Mouse (Mus musculus) MEL (cell line): ENCODE results near the gene Gpr21. TPM values are rescaled to one million over a fixed set of nuclear protein-coding genes. Genes with fewer than 3 reads are reported as not detected.

Experiments
- DNase-seq: peaks from one replicate; pipeline ENCODE4 v3.0.0; 2011; ENCODE audit warnings: low read depth, low spot score
- H3K27ac ChIP-seq: 2 replicates; pipeline ENCODE4 v1.5.1; 2012; ENCODE audit warnings: low read depth, mild to moderate bottlenecking, control low read depth, low read length, moderate library complexity; ENCODE audit not compliant: control insufficient read depth
- H3K27me3 ChIP-seq, 2 experiments: fragments of 150-350 bp in 1 of 2; sonication (generic) in 1 of 2; 2 replicates each; pipeline ENCODE4 v1.6.1; 2012; ENCODE audit warnings: low read length in 2 of 2, mild to moderate bottlenecking in 2 of 2, improper control_type of control experiment in 1 of 2, moderate library complexity in 1 of 2; ENCODE audit not compliant: insufficient read depth in 2 of 2, control insufficient read depth in 1 of 2
- H3K36me3 ChIP-seq, 2 experiments: 2 replicates each; pipeline ENCODE4 v1.6.1; 2012 to 2014; ENCODE audit warnings: low read length in 2 of 2, improper control_type of control experiment in 1 of 2, inconsistent platforms in 1 of 2, mild to moderate bottlenecking in 1 of 2; ENCODE audit not compliant: insufficient read depth in 2 of 2, control insufficient read depth in 1 of 2
- H3K4me1 ChIP-seq, 2 experiments: fragments of 150-350 bp in 1 of 2; sonication (generic) in 1 of 2; 2 replicates each; pipeline ENCODE4 v1.6.1; 2012; ENCODE audit warnings: low read length in 2 of 2, improper control_type of control experiment in 1 of 2, mild to moderate bottlenecking in 1 of 2; ENCODE audit not compliant: insufficient read depth in 2 of 2, control insufficient read depth in 1 of 2
- H3K4me3 ChIP-seq, 2 experiments: fragments of 150-350 bp in 1 of 2; sonication (generic) in 1 of 2; 2 replicates each; pipeline ENCODE4 v1.5.1; 2012; ENCODE audit warnings: low read depth in 2 of 2, low read length in 2 of 2, mild to moderate bottlenecking in 2 of 2, moderate library complexity in 2 of 2, control low read depth in 1 of 2, improper control_type of control experiment in 1 of 2; ENCODE audit not compliant: control insufficient read depth in 1 of 2, insufficient read depth in 1 of 2
- H3K79me2 ChIP-seq: 2 replicates; pipeline ENCODE4 v1.6.1; 2012; ENCODE audit warnings: mild to moderate bottlenecking, low read length, moderate library complexity; ENCODE audit not compliant: control insufficient read depth, poor library complexity, insufficient read depth
- H3K9ac ChIP-seq: 2 replicates; pipeline ENCODE4 v1.6.1; 2012; ENCODE audit warnings: low read depth, mild to moderate bottlenecking, control low read depth, low read length, moderate library complexity; ENCODE audit not compliant: control insufficient read depth, poor library complexity, severe bottlenecking
- H3K9me3 ChIP-seq: fragments of 150-350 bp; sonication (generic); replicated peaks from 2 replicates; pipeline ENCODE4 v1.6.1; 2012; ENCODE audit warnings: mild to moderate bottlenecking, low read length, improper control_type of control experiment, moderate library complexity; ENCODE audit not compliant: insufficient read depth
- CHD2 ChIP-seq: IDR thresholded peaks from 2 replicates; pipeline ENCODE4 v1.6.1; 2011; ENCODE audit warnings: low read length, improper control_type of control experiment
- CTCF ChIP-seq, 3 experiments: IDR thresholded peaks in 2 of 3; conservative IDR thresholded peaks in 1 of 3; 2 replicates each; pipeline ENCODE4 v1.5.1; 2011 to 2012; ENCODE audit warnings: low read length in 3 of 3, low read depth in 2 of 3, mild to moderate bottlenecking in 2 of 3, improper control_type of control experiment in 1 of 3, inconsistent platforms in 1 of 3, mixed read lengths in 1 of 3, moderate library complexity in 1 of 3; ENCODE audit not compliant: control insufficient read depth in 1 of 3, insufficient read depth in 1 of 3, poor library complexity in 1 of 3, severe bottlenecking in 1 of 3
- E2F4 ChIP-seq: IDR thresholded peaks from 2 replicates; pipeline ENCODE4 v1.6.1; 2011; ENCODE audit warnings: low read depth, low read length, improper control_type of control experiment, borderline replicate concordance
- ELF1 ChIP-seq: IDR thresholded peaks from 2 replicates; pipeline ENCODE4 v1.6.1; 2014; ENCODE audit warnings: low read depth, mild to moderate bottlenecking, inconsistent platforms, low read length, improper control_type of control experiment, moderate library complexity
- EP300 ChIP-seq, 2 experiments: IDR thresholded peaks; 2 replicates each; pipeline ENCODE4 v1.6.1; 2011; ENCODE audit warnings: improper control_type of control experiment in 2 of 2, low read length in 2 of 2, low read depth in 1 of 2, mild to moderate bottlenecking in 1 of 2
- ETS1 ChIP-seq: IDR thresholded peaks from 2 replicates; pipeline ENCODE4 v1.6.1; 2012; ENCODE audit warnings: low read depth, mild to moderate bottlenecking, inconsistent platforms, low read length, improper control_type of control experiment, moderate library complexity
- GABPA ChIP-seq: IDR thresholded peaks from 2 replicates; pipeline ENCODE4 v1.6.1; 2012; ENCODE audit warnings: low read depth, mild to moderate bottlenecking, inconsistent platforms, low read length, improper control_type of control experiment, moderate library complexity
- HCFC1 ChIP-seq: IDR thresholded peaks from 2 replicates; pipeline ENCODE4 v1.6.1; 2012; ENCODE audit warnings: low read depth, mild to moderate bottlenecking, inconsistent platforms, low read length, improper control_type of control experiment, moderate library complexity
- KAT2A ChIP-seq: conservative IDR thresholded peaks from 2 replicates; pipeline ENCODE4 v1.6.1; 2012; ENCODE audit warnings: low read depth, low read length, improper control_type of control experiment, inconsistent platforms
- MAX ChIP-seq: IDR thresholded peaks from 2 replicates; pipeline ENCODE4 v1.6.1; 2011; ENCODE audit warnings: low read length, improper control_type of control experiment
- MAZ ChIP-seq: IDR thresholded peaks from 2 replicates; pipeline ENCODE4 v1.6.1; 2012; ENCODE audit warnings: low read depth, mild to moderate bottlenecking, inconsistent platforms, low read length, improper control_type of control experiment
- MEF2A ChIP-seq: IDR thresholded peaks from 2 replicates; pipeline ENCODE4 v1.6.1; 2014; ENCODE audit warnings: low read depth, mild to moderate bottlenecking, inconsistent platforms, low read length, improper control_type of control experiment; ENCODE audit not compliant: poor library complexity, insufficient replicate concordance, severe bottlenecking; ENCODE audit errors: extremely low read depth
- MXI1 ChIP-seq: IDR thresholded peaks from 2 replicates; pipeline ENCODE4 v1.6.1; 2011; ENCODE audit warnings: mild to moderate bottlenecking, low read depth, low read length, improper control_type of control experiment
- MYB ChIP-seq: IDR thresholded peaks from 2 replicates; pipeline ENCODE4 v1.6.1; 2011; ENCODE audit warnings: mild to moderate bottlenecking, low read depth, low read length, improper control_type of control experiment
- MYC ChIP-seq: IDR thresholded peaks from 2 replicates; pipeline ENCODE4 v1.6.1; 2011; ENCODE audit warnings: low read depth, mild to moderate bottlenecking, low read length, improper control_type of control experiment, moderate library complexity
- NELFE ChIP-seq: IDR thresholded peaks from 2 replicates; pipeline ENCODE4 v1.6.1; 2011; ENCODE audit warnings: low read depth, low read length, improper control_type of control experiment
- NRF1 ChIP-seq: IDR thresholded peaks from 2 replicates; pipeline ENCODE4 v1.6.1; 2014; ENCODE audit warnings: low read depth, mild to moderate bottlenecking, inconsistent platforms, low read length, improper control_type of control experiment, moderate library complexity; ENCODE audit not compliant: poor library complexity, insufficient read depth, severe bottlenecking
- POLR2A ChIP-seq, 2 experiments: IDR thresholded peaks; 2 replicates each; pipeline ENCODE4 v1.6.1; 2011 to 2012; ENCODE audit warnings: low read length in 2 of 2, mild to moderate bottlenecking in 2 of 2, control low read depth in 1 of 2, improper control_type of control experiment in 1 of 2, low read depth in 1 of 2, moderate library complexity in 1 of 2; ENCODE audit not compliant: control insufficient read depth in 1 of 2, insufficient read depth in 1 of 2, poor library complexity in 1 of 2
- POLR2AphosphoS2 ChIP-seq: IDR thresholded peaks from 2 replicates; pipeline ENCODE4 v1.6.1; 2011; ENCODE audit warnings: low read length, improper control_type of control experiment
- SIN3A ChIP-seq: IDR thresholded peaks from 2 replicates; pipeline ENCODE4 v1.6.1; 2012; ENCODE audit warnings: low read length, improper control_type of control experiment, inconsistent platforms
- SMC3 ChIP-seq: IDR thresholded peaks from 2 replicates; pipeline ENCODE4 v1.6.1; 2011; ENCODE audit warnings: low read depth, low read length, improper control_type of control experiment
- TAL1 ChIP-seq: IDR thresholded peaks from 2 replicates; pipeline ENCODE4 v1.6.1; 2012; ENCODE audit warnings: mild to moderate bottlenecking, inconsistent platforms, low read length, moderate library complexity, mixed read lengths
- TCF12 ChIP-seq: IDR thresholded peaks from 2 replicates; pipeline ENCODE4 v1.6.1; 2014; ENCODE audit warnings: low read depth, mild to moderate bottlenecking, inconsistent platforms, low read length, improper control_type of control experiment, moderate library complexity
- UBTF ChIP-seq: IDR thresholded peaks from 2 replicates; pipeline ENCODE4 v1.6.1; 2012; ENCODE audit warnings: low read depth, mild to moderate bottlenecking, inconsistent platforms, low read length, improper control_type of control experiment, moderate library complexity, borderline replicate concordance; ENCODE audit not compliant: insufficient read depth
- USF1 ChIP-seq: IDR thresholded peaks from 2 replicates; pipeline ENCODE4 v1.6.1; 2014; ENCODE audit warnings: low read depth, mild to moderate bottlenecking, inconsistent platforms, low read length, improper control_type of control experiment, moderate library complexity
- USF2 ChIP-seq, 2 experiments: IDR thresholded peaks; 2 replicates each; pipeline ENCODE4 v1.6.1; 2011 to 2012; ENCODE audit warnings: improper control_type of control experiment in 2 of 2, low read length in 2 of 2, borderline replicate concordance in 1 of 2, inconsistent platforms in 1 of 2, low read depth in 1 of 2, mild to moderate bottlenecking in 1 of 2; ENCODE audit not compliant: insufficient read depth in 1 of 2
- ZC3H11A ChIP-seq: IDR thresholded peaks from 2 replicates; pipeline ENCODE4 v1.6.1; 2012; ENCODE audit warnings: low read depth, mild to moderate bottlenecking, inconsistent platforms, low read length, improper control_type of control experiment
- ZKSCAN1 ChIP-seq: IDR thresholded peaks from 2 replicates; pipeline ENCODE4 v1.6.1; 2012; ENCODE audit warnings: low read depth, mild to moderate bottlenecking, inconsistent platforms, low read length, improper control_type of control experiment, moderate library complexity
- ZMIZ1 ChIP-seq: IDR thresholded peaks from 2 replicates; pipeline ENCODE4 v1.6.1; 2012; ENCODE audit warnings: low read depth, mild to moderate bottlenecking, inconsistent platforms, low read length, improper control_type of control experiment, moderate library complexity
- polyA plus RNA-seq, 2 experiments: library from polyadenylated mRNA; stranded (reverse) in 1 of 2; unstranded in 1 of 2; fragments of >175 nt in 1 of 2; fragments of >200 nt in 1 of 2; gene quantifications; 2 replicates each; pipeline versions ENCODE4 v1.2.1 to v1.2.4; 2012; ENCODE audit warnings: low replicate concordance in 2 of 2, low read depth in 1 of 2; ENCODE audit not compliant: insufficient read length in 2 of 2, insufficient read depth in 1 of 2, missing spikeins in 1 of 2
- total RNA-seq: library from RNA; depleted of rRNA; stranded (reverse); fragments of 300-350 nt; gene quantifications from 2 replicates; pipeline ENCODE4 v1.2.3, GENCODE M21; 2012

Gpr21 gene
- total and polyA plus RNA-seq, 3 experiments = 0.01 to 0.23 TPM; not detected in 1

- Histone ChIP-seq H3K27ac (no peak overlapping the region), H3K9ac (no peak overlapping the region), H3K4me3 (no peak overlapping the region), H3K27me3 (no peaks in the 10 kb centered on the region), H3K4me1 (peaks cover 9 to 23% of the 10 kb centered on the region in 2 experiments), H3K9me3 (no peaks in the 10 kb centered on the region), H3K36me3 (peaks cover 0 to 48% of the 10 kb centered on the region in 2 experiments; a peak in 3 of 4 replicates), H3K79me2 (no peaks in the 10 kb centered on the region)
- TF ChIP-seq USF2 (IDR thresholded peaks at IDR 0.05; ENCODE audit: borderline replicate concordance in 1 of 2, insufficient read depth in 1 of 2, low read depth in 1 of 2, low read length in 2 of 2) (no peak), MXI1 (no peak), UBTF (no peak), SMC3 (no peak), GABPA (no peak), EP300 (IDR thresholded peaks at IDR 0.05; ENCODE audit: low read depth in 1 of 2, low read length in 2 of 2) (peak; percentile 21 to 34; a peak in 1 of 4 replicates), MAX (no peak), TAL1 (peak; percentile 16; the same call in 1 of the 2 replicates), TCF12 (no peak), USF1 (no peak), ELF1 (no peak), ZMIZ1 (no peak), MEF2A (no peak), SIN3A (no peak)
- DNase-seq = no peak
Measured at GRCm38 (mm10) chr2:37531639-37532038, 15.5 kb downstream of the Gpr21 start.

GRCm38 (mm10) chr2:37549346-37550012 lies 33.3 kb downstream of the Gpr21 start:
- Histone ChIP-seq H3K36me3 (peaks cover 2 to 22% of the 10 kb centered on the region in 2 experiments), H3K79me2 (no peaks in the 10 kb centered on the region), H3K9ac (no peak overlapping the region), H3K4me1 (peaks cover 13 to 15% of the 10 kb centered on the region in 2 experiments), H3K9me3 (no peaks in the 10 kb centered on the region), H3K4me3 (no peak overlapping the region), H3K27me3 (no peaks in the 10 kb centered on the region), H3K27ac (peak overlapping the region; percentile 36; the same call in 1 of the 2 replicates)
- peak; percentile 78 for DNase-seq
- TF ChIP-seq POLR2A (IDR thresholded peaks at IDR 0.05; ENCODE audit: control insufficient read depth in 1 of 2, insufficient read depth in 1 of 2, low read depth in 1 of 2, low read length in 2 of 2, poor library complexity in 1 of 2) (no peak), TCF12 (peak; percentile 74), CHD2 (no peak), TAL1 (peak; percentile 46; the same call in 1 of the 2 replicates), ZC3H11A (no peak), E2F4 (no peak), MYC (no peak), NRF1 (no peak), POLR2AphosphoS2 (no peak), EP300 (IDR thresholded peaks at IDR 0.05; ENCODE audit: low read depth in 1 of 2, low read length in 2 of 2) (peak; percentile 64 to 66; a peak in 3 of 4 replicates), MYB (no peak), MXI1 (no peak), UBTF (no peak), ELF1 (peak; percentile 60; the same call in 1 of the 2 replicates), NELFE (no peak), MAX (no peak), HCFC1 (no peak), ZMIZ1 (no peak), USF2 (IDR thresholded peaks at IDR 0.05; ENCODE audit: borderline replicate concordance in 1 of 2, insufficient read depth in 1 of 2, low read depth in 1 of 2, low read length in 2 of 2) (no peak), KAT2A (no peak), ZKSCAN1 (no peak), MAZ (no peak), ETS1 (peak; percentile 37; the same call in 1 of the 2 replicates), CTCF (IDR thresholded peaks at IDR 0.05 in 2 of 3, conservative IDR thresholded peaks at IDR 0.05 in 1 of 3; ENCODE audit: control insufficient read depth in 1 of 3, insufficient read depth in 1 of 3, low read depth in 2 of 3, low read length in 3 of 3, poor library complexity in 1 of 3, severe bottlenecking in 1 of 3) (no peak)
